Mouse (Mus musculus): ENCODE measurements around the gene Ly6g6d. TPM values are rescaled to one million over a fixed set of nuclear protein-coding genes. Genes with fewer than 3 reads are reported as not detected.

Ly6g6d gene
- polyA plus RNA-seq, 1 experiment from 2014 or later = 0.78 TPM

DNA sequence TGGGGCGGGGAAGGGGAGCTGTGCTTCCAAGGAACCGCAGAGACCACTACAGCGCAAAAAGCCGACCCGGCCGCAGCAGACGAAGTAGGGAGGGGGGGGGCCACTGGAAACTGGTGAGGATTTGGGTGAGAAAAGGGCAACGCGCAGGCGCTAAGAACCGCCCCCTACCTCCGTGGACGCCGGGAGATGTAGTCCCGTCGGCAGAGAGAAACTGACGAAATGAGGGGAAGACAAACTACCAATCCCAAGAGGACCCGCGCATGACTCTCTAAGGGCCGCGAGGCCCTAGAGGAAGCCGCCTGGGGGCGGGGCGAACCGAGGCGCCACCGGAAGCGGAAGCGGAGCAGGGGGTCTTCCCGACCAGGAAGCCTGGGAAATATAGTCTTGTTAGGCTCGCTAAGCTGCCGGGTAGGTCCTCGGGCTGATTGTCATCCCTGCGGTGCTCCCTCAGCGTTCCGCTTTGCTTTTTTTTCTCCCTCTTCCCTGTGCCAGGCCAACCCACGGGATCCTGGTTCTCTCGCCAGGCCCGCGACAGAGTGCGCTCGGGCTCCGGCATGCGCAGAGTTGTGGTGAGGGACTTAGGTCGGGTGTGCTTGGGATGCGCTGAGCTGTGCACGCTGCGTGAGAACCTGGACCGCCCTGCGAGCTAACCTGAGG, 43.4 kb upstream of the Ly6g6d start, which contains the start of gene Gpank1:
Gene Gpank1, plus strand, starts transcription at position 313 of the 657 bp plus-strand sequence.
- H3K9me3 ChIP-seq (ENCODE audit: control insufficient read depth, low read length) = no peaks in the 10 kb centered on the region
- H3K36me3 ChIP-seq (ENCODE audit: control insufficient read depth, insufficient read depth, low read length) = peaks cover 43% of the 10 kb centered on the region
- DNase-seq = peak; percentile 100
- 0% methylated on average over 50 of the region's 50 CpGs for WGBS
- H3K4me2 ChIP-seq (ENCODE audit: low read length) = peak within 1 kb of the TSS; percentile 96
- peaks cover 11% of the 10 kb centered on the region for H3K4me1 ChIP-seq (ENCODE audit: control insufficient read depth, insufficient read depth, low read length)
- peak; percentile 93 for ATAC-seq (ENCODE audit: low FRiP score, low TSS enrichment)
- no peaks in the 10 kb centered on the region for H3K27me3 ChIP-seq (ENCODE audit: control insufficient read depth, insufficient read depth, low read length)
- peak within 1 kb of the TSS; percentile 90 for H3K9ac ChIP-seq (replicated peaks; ENCODE audit: low read length)
- peak within 1 kb of the TSS; percentile 96 for H3K4me3 ChIP-seq (replicated peaks; ENCODE audit: low read depth, low read length)
- peak within 1 kb of the TSS; percentile 90 for H3K27ac ChIP-seq (replicated peaks; ENCODE audit: low read depth, low read length)

DNA sequence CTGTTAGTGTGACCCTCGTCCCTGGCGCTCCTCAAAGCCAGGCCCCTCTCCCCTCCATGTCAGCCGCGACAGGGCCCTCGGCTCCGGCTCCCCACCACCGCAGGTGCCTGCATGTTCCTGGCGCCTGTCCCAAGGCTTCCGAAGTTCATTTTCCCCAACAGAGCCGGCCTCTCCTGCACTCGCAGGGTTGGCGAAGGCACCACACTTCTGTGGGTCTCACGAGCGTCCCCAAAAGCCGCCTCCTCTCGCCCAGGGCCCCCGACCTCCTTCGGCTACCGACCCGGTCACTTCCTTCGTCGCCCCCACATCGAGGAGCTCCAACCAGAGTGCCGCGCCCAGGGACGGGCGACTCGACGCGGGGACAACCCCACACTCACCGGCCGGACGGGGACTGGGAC, 42.9 kb upstream of the Ly6g6d start:
- H3K27me3 ChIP-seq (ENCODE audit: control insufficient read depth, insufficient read depth, low read length) = no peaks in the 10 kb centered on the region
- peak overlapping the region; percentile 96 for H3K4me2 ChIP-seq (ENCODE audit: low read length)
- peaks cover 11% of the 10 kb centered on the region for H3K4me1 ChIP-seq (ENCODE audit: control insufficient read depth, insufficient read depth, low read length)
- peak overlapping the region; percentile 52 for H3K27ac ChIP-seq (replicated peaks; ENCODE audit: low read depth, low read length)
- ATAC-seq (ENCODE audit: low FRiP score, low TSS enrichment) (no peak; the same call in 1 of the 2 replicates), DNase-seq (no peak)
- 0% methylated on average over 33 of the region's 33 CpGs for WGBS
- peak overlapping the region; percentile 90 for H3K9ac ChIP-seq (replicated peaks; ENCODE audit: low read length)
- peak overlapping the region; percentile 96 for H3K4me3 ChIP-seq (replicated peaks; ENCODE audit: low read depth, low read length)
- peaks cover 48% of the 10 kb centered on the region for H3K36me3 ChIP-seq (ENCODE audit: control insufficient read depth, insufficient read depth, low read length)
- no peaks in the 10 kb centered on the region for H3K9me3 ChIP-seq (ENCODE audit: control insufficient read depth, low read length)

GRCm38 (mm10) chr17:35115046-35116019, 37.5 kb upstream of the Ly6g6d start, which contains the start of gene Ly6g5b:
Ly6g5b (minus strand) TSS chr17:35115428.
- H3K9ac ChIP-seq (replicated peaks; ENCODE audit: low read length) = no peak within 1 kb of the TSS
- peaks cover 3% of the 10 kb centered on the region for H3K4me1 ChIP-seq (ENCODE audit: control insufficient read depth, insufficient read depth, low read length)
- no peaks in the 10 kb centered on the region for H3K9me3 ChIP-seq (ENCODE audit: control insufficient read depth, low read length)
- H3K4me3 ChIP-seq (replicated peaks; ENCODE audit: low read depth, low read length) = no peak within 1 kb of the TSS
- ATAC-seq (ENCODE audit: low FRiP score, low TSS enrichment) (no peak), DNase-seq (peak; percentile 21)
- peaks cover 58% of the 10 kb centered on the region for H3K36me3 ChIP-seq (ENCODE audit: control insufficient read depth, insufficient read depth, low read length)
- no peaks in the 10 kb centered on the region for H3K27me3 ChIP-seq (ENCODE audit: control insufficient read depth, insufficient read depth, low read length)
- 88% methylated on average over 8 of the region's 8 CpGs for WGBS
- H3K4me2 ChIP-seq (ENCODE audit: low read length) = no peak within 1 kb of the TSS
- H3K27ac ChIP-seq (replicated peaks; ENCODE audit: low read depth, low read length) = no peak within 1 kb of the TSS

GRCm38 (mm10) chr17:35111774-35112173, 33.9 kb upstream of the Ly6g6d start:
- no peaks in the 10 kb centered on the region for H3K4me1 ChIP-seq (ENCODE audit: control insufficient read depth, insufficient read depth, low read length)
- ATAC-seq (ENCODE audit: low FRiP score, low TSS enrichment) (no peak), DNase-seq (no peak)
- no peaks in the 10 kb centered on the region for H3K9me3 ChIP-seq (ENCODE audit: control insufficient read depth, low read length)
- H3K9ac ChIP-seq (replicated peaks; ENCODE audit: low read length) = no peak overlapping the region
- WGBS = 73% methylated on average over 9 of the region's 9 CpGs
- peaks cover 30% of the 10 kb centered on the region for H3K36me3 ChIP-seq (ENCODE audit: control insufficient read depth, insufficient read depth, low read length)
- H3K27ac ChIP-seq (replicated peaks; ENCODE audit: low read depth, low read length) = no peak overlapping the region
- no peak overlapping the region for H3K4me3 ChIP-seq (replicated peaks; ENCODE audit: low read depth, low read length)
- H3K4me2 ChIP-seq (ENCODE audit: low read length) = no peak overlapping the region
- H3K27me3 ChIP-seq (ENCODE audit: control insufficient read depth, insufficient read depth, low read length) = no peaks in the 10 kb centered on the region

- Histone ChIP-seq H3K36me3 (ENCODE audit: control insufficient read depth, insufficient read depth, low read length) (peaks cover 19% of the 10 kb centered on the region), H3K9ac (replicated peaks; ENCODE audit: low read length) (no peak within 1 kb of the TSS), H3K4me3 (replicated peaks; ENCODE audit: low read depth, low read length) (no peak within 1 kb of the TSS), H3K27me3 (ENCODE audit: control insufficient read depth, insufficient read depth, low read length) (no peaks in the 10 kb centered on the region), H3K9me3 (ENCODE audit: control insufficient read depth, low read length) (no peaks in the 10 kb centered on the region), H3K4me2 (ENCODE audit: low read length) (no peak within 1 kb of the TSS), H3K27ac (replicated peaks; ENCODE audit: low read depth, low read length) (no peak within 1 kb of the TSS), H3K4me1 (ENCODE audit: control insufficient read depth, insufficient read depth, low read length) (0 out of 2 replicates have a peak, but pooled peaks cover 3% of the 10 kb centered on the region)
- no peak for DNase-seq
- ATAC-seq (ENCODE audit: low FRiP score, low TSS enrichment) = no peak
- 82% methylated on average over 6 of the region's 6 CpGs for WGBS
Measured at GRCm38 (mm10) chr17:35108097-35108496, 30.2 kb upstream of the Ly6g6d start, which contains the start of gene Ly6g5c. Ly6g5c (plus strand) TSS chr17:35108279.

DNA sequence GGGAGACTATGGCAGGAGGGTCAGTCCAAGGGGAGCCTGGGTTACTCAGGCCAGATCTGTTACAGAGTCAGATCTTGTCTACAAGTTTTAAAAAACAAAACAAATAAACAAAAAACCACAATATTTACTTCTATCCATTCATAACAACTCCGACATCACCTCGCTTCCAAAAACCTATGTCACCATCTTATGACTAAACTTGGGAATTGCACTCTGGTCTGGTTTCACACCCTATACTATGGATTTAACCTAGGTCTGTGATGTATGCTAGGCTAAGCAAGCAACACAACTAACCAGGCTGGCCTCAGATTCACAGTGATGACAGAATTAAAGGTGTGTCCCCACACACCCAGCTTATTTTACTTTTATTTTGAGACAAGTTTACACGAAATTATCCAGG, 28.7 kb upstream of the Ly6g6d start:
- H3K27ac ChIP-seq (replicated peaks; ENCODE audit: low read depth, low read length) = no peak overlapping the region
- DNase-seq = peak; percentile 39
- no peak overlapping the region for H3K9ac ChIP-seq (replicated peaks; ENCODE audit: low read length)
- H3K4me2 ChIP-seq (ENCODE audit: low read length) = peak overlapping the region; percentile 28
- 66% methylated on average over 3 of the region's 3 CpGs for WGBS
- no peak for ATAC-seq (ENCODE audit: low FRiP score, low TSS enrichment)
- 0 out of 2 replicates have a peak, but pooled peaks cover 3% of the 10 kb centered on the region for H3K4me1 ChIP-seq (ENCODE audit: control insufficient read depth, insufficient read depth, low read length)
- peaks cover 34% of the 10 kb centered on the region for H3K36me3 ChIP-seq (ENCODE audit: control insufficient read depth, insufficient read depth, low read length)
- H3K4me3 ChIP-seq (replicated peaks; ENCODE audit: low read depth, low read length) = no peak overlapping the region
- H3K27me3 ChIP-seq (ENCODE audit: control insufficient read depth, insufficient read depth, low read length) = no peaks in the 10 kb centered on the region
- H3K9me3 ChIP-seq (ENCODE audit: control insufficient read depth, low read length) = no peaks in the 10 kb centered on the region

- Histone ChIP-seq H3K4me3 (replicated peaks; ENCODE audit: low read depth, low read length) (no peak overlapping the region), H3K9ac (replicated peaks; ENCODE audit: low read length) (peak overlapping the region; percentile 39; the same call in 1 of the 2 replicates), H3K9me3 (ENCODE audit: control insufficient read depth, low read length) (no peaks in the 10 kb centered on the region), H3K27ac (replicated peaks; ENCODE audit: low read depth, low read length) (no peak overlapping the region), H3K27me3 (ENCODE audit: control insufficient read depth, insufficient read depth, low read length) (no peaks in the 10 kb centered on the region), H3K4me1 (ENCODE audit: control insufficient read depth, insufficient read depth, low read length) (0 out of 2 replicates have a peak, but pooled peaks cover 3% of the 10 kb centered on the region), H3K36me3 (ENCODE audit: control insufficient read depth, insufficient read depth, low read length) (peaks cover 41% of the 10 kb centered on the region), H3K4me2 (ENCODE audit: low read length) (peak overlapping the region; percentile 28)
- ATAC-seq (ENCODE audit: low FRiP score, low TSS enrichment) = no peak
- 18% methylated on average over 13 of the region's 13 CpGs for WGBS
- peak; percentile 70 for DNase-seq
Measured at GRCm38 (mm10) chr17:35105740-35106389, 28.0 kb upstream of the Ly6g6d start.

DNA sequence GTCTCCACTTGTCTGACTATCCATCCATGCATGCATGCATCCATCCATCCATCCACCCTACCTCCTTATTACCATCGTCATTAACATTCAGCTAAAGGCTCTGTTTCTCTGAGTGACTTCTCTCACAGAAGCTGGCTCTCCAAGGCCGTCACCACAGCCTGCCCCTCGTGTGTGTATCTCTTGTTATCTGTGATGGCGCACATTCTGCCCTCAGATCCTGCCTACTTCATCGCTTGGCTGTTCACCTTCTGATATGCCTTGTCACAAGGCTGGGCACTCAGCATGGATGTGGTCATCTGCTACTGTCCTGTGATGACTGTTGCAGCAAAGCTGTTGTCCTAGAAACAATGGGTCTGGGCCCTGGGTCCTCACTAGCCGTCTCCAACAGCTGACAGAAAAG, 26.9 kb upstream of the Ly6g6d start:
- 71% methylated on average over 6 of the region's 6 CpGs for WGBS
- peaks cover 52% of the 10 kb centered on the region for H3K36me3 ChIP-seq (ENCODE audit: control insufficient read depth, insufficient read depth, low read length)
- H3K9me3 ChIP-seq (ENCODE audit: control insufficient read depth, low read length) = no peaks in the 10 kb centered on the region
- H3K4me1 ChIP-seq (ENCODE audit: control insufficient read depth, insufficient read depth, low read length) = 0 out of 2 replicates have a peak, but pooled peaks cover 3% of the 10 kb centered on the region
- DNase-seq (no peak), ATAC-seq (ENCODE audit: low FRiP score, low TSS enrichment) (no peak)
- no peak overlapping the region for H3K4me2 ChIP-seq (ENCODE audit: low read length)
- H3K27ac ChIP-seq (replicated peaks; ENCODE audit: low read depth, low read length) = no peak overlapping the region
- no peak overlapping the region for H3K9ac ChIP-seq (replicated peaks; ENCODE audit: low read length)
- no peak overlapping the region for H3K4me3 ChIP-seq (replicated peaks; ENCODE audit: low read depth, low read length)
- H3K27me3 ChIP-seq (ENCODE audit: control insufficient read depth, insufficient read depth, low read length) = no peaks in the 10 kb centered on the region
